Mouse (Mus musculus) hindlimb bud, embryonic 11.5 days (tissue): ENCODE measurements around the gene Zfp961.

Experiments
- DNase-seq: peaks from one replicate; pipeline ENCODE4 v3.0.0-alpha.2; 2012; ENCODE audit warnings: low read depth, low spot score; ENCODE audit errors: extremely low spot score

Gene Zfp961

GRCm38 (mm10) chr8:71960483-71960882, 9.6 kb downstream of the Zfp961 start:
- DNase-seq: no peak

GRCm38 (mm10) chr8:71961796-71962195, 11.0 kb downstream of the Zfp961 start:
- DNase-seq: no peak

- DNase-seq: no peak
Measured at GRCm38 (mm10) chr8:71964051-71964450, 13.2 kb downstream of the Zfp961 start.

GRCm38 (mm10) chr8:71965166-71965565, 14.3 kb downstream of the Zfp961 start:
- DNase-seq: no peak

GRCm38 (mm10) chr8:71966411-71966810, 15.6 kb downstream of the Zfp961 start:
- no peak for DNase-seq

- no peak for DNase-seq
Measured at GRCm38 (mm10) chr8:71967261-71967660, 16.4 kb downstream of the Zfp961 start.

- no peak for DNase-seq
Measured at GRCm38 (mm10) chr8:71968100-71968499, 17.3 kb downstream of the Zfp961 start.

- DNase-seq: no peak
Measured at GRCm38 (mm10) chr8:71968636-71969035, 17.8 kb downstream of the Zfp961 start.

GRCm38 (mm10) chr8:71971945-71972344, 21.1 kb downstream of the Zfp961 start:
- DNase-seq: no peak

- DNase-seq: no peak
Measured at GRCm38 (mm10) chr8:71974211-71974610, 23.4 kb downstream of the Zfp961 start.

GRCm38 (mm10) chr8:71981032-71981431, 30.2 kb downstream of the Zfp961 start:
- no peak for DNase-seq

GRCm38 (mm10) chr8:71981456-71981855, 30.6 kb downstream of the Zfp961 start:
- DNase-seq: no peak

- DNase-seq: no peak
Measured at GRCm38 (mm10) chr8:71984601-71985000, 33.8 kb downstream of the Zfp961 start.

- no peak for DNase-seq
Measured at GRCm38 (mm10) chr8:71988110-71988866, 37.5 kb downstream of the Zfp961 start.

GRCm38 (mm10) chr8:71988867-71989599, 38.2 kb downstream of the Zfp961 start:
- DNase-seq: no peak

GRCm38 (mm10) chr8:71999434-71999833, 48.6 kb downstream of the Zfp961 start:
- DNase-seq: no peak

GRCm38 (mm10) chr8:72000223-72000622, 49.4 kb downstream of the Zfp961 start:
- no peak for DNase-seq

- no peak for DNase-seq
Measured at GRCm38 (mm10) chr8:72002942-72003341, 52.1 kb downstream of the Zfp961 start.

- DNase-seq: no peak
Measured at GRCm38 (mm10) chr8:72005912-72006311, 55.1 kb downstream of the Zfp961 start.

- no peak for DNase-seq
Measured at GRCm38 (mm10) chr8:72006763-72007162, 55.9 kb downstream of the Zfp961 start.

- no peak for DNase-seq
Measured at GRCm38 (mm10) chr8:72008134-72008641, 57.4 kb downstream of the Zfp961 start.

GRCm38 (mm10) chr8:72009473-72009872, 58.6 kb downstream of the Zfp961 start, which contains the start of gene Cyp4f18:
TSS of gene Cyp4f18 (minus strand) at chr8:72009626.
- DNase-seq: no peak
